Mouse (Mus musculus) liver, embryonic 13.5 days (tissue): ENCODE data around the gene Lhb. TPM values are rescaled to one million over a fixed set of nuclear protein-coding genes. Genes with fewer than 3 reads are reported as not detected.
"Not testable (repeated sequence)": the region's sequence is repeated elsewhere in the genome, so short reads cannot be mapped to it uniquely, and the experiment has no call there.

Source experiments
- ATAC-seq: fragments of 200-750 bp; cut with Nextera tagmentation; 2 replicates; pipeline ENCODE4 v1.8.0; 2017; ENCODE audit warnings: low read depth, mild to moderate bottlenecking, moderate number of reproducible peaks, moderate library complexity
- DNase-seq: peaks from one replicate; pipeline ENCODE4 v3.0.0; 2022
- H3K27ac ChIP-seq: fragments of 300-500 bp; sonication (generic); 2 replicates; pipeline ENCODE4 v1.5.1; 2015; ENCODE audit warnings: moderate library complexity, mild to moderate bottlenecking, inconsistent platforms
- H3K27me3 ChIP-seq: fragments of 300-500 bp; sonication (generic); 2 replicates; pipeline ENCODE4 v1.6.1; 2015; ENCODE audit warnings: mild to moderate bottlenecking, inconsistent platforms
- H3K36me3 ChIP-seq: fragments of 300-500 bp; sonication (generic); 2 replicates; pipeline ENCODE4 v1.6.1; 2015; ENCODE audit warnings: mild to moderate bottlenecking, inconsistent platforms
- H3K4me1 ChIP-seq: fragments of 300-500 bp; sonication (generic); replicated peaks from 2 replicates; pipeline ENCODE4 v1.6.1; 2015; ENCODE audit warnings: inconsistent platforms
- H3K4me2 ChIP-seq: fragments of 300-500 bp; sonication (generic); 2 replicates; pipeline ENCODE4 v1.6.1; 2015; ENCODE audit warnings: inconsistent platforms, mild to moderate bottlenecking, moderate library complexity
- H3K4me3 ChIP-seq: fragments of 300-500 bp; sonication (generic); replicated peaks from 2 replicates; pipeline ENCODE4 v1.5.1; 2015; ENCODE audit warnings: mild to moderate bottlenecking, inconsistent platforms
- H3K9ac ChIP-seq: fragments of 300-500 bp; sonication (generic); 2 replicates; pipeline ENCODE4 v1.6.1; 2015; ENCODE audit warnings: mild to moderate bottlenecking, inconsistent platforms
- H3K9me3 ChIP-seq: fragments of 300-500 bp; sonication (generic); replicated peaks from 2 replicates; pipeline ENCODE4 v1.6.1; 2016; ENCODE audit warnings: inconsistent platforms
- whole genome bisulfite sequencing: fragments of 180-500 bp; shearing (Covaris S2); methylation state at CpG from one replicate; pipeline ENCODE4 v1.1.7; 2015; ENCODE audit not compliant: insufficient replicate concordance; 5-methylcytosine and 5-hydroxymethylcytosine counted together
- polyA plus RNA-seq: library from polyadenylated mRNA; unstranded; fragments of >200 nt; fragmentation: Nextera tagmentation; extraction: Ambion mirVana; gene quantifications from 2 replicates; pipeline ENCODE4 v1.2.1, GENCODE M21; 2015

Gene Lhb
- polyA plus RNA-seq, 1 experiment from 2014 or later, result not detected

- ATAC-seq, result peak; percentile 19
- peak; percentile 63 for DNase-seq
- peaks cover 53% of the 10 kb centered on the region for H3K4me1 ChIP-seq
- peak overlapping the region; percentile 78 for H3K4me3 ChIP-seq
- no peaks in the 10 kb centered on the region for H3K27me3 ChIP-seq
- no peaks in the 10 kb centered on the region for H3K9me3 ChIP-seq
- H3K4me2 ChIP-seq, result peak overlapping the region; percentile 81
- H3K27ac ChIP-seq, result peak overlapping the region; percentile 98
- WGBS, result 44% methylated on average over 10 of the region's 10 CpGs
- peak overlapping the region; percentile 95 for H3K9ac ChIP-seq
- H3K36me3 ChIP-seq, result peaks cover 47% of the 10 kb centered on the region
Observed at GRCm38 (mm10) chr7:45457204-45458060, 36.8 kb downstream of the Lhb start.

- Histone ChIP-seq H3K27ac (peak overlapping the region; percentile 98), H3K27me3 (no peaks in the 10 kb centered on the region), H3K4me3 (peak overlapping the region; percentile 78), H3K9me3 (no peaks in the 10 kb centered on the region), H3K9ac (peak overlapping the region; percentile 95), H3K4me1 (peaks cover 67% of the 10 kb centered on the region), H3K4me2 (peak overlapping the region; percentile 81), H3K36me3 (peaks cover 58% of the 10 kb centered on the region)
- WGBS, result under 1% methylated on average over 42 of the region's 43 CpGs
- DNase-seq (peak; percentile 61), ATAC-seq (peak; percentile 34)
Observed at GRCm38 (mm10) chr7:45458748-45459563, 38.3 kb downstream of the Lhb start.

- DNase-seq (peak; percentile 96), ATAC-seq (peak; percentile 86)
- Histone ChIP-seq H3K4me1 (peaks cover 73% of the 10 kb centered on the region), H3K4me3 (peak within 1 kb of the TSS; percentile 78), H3K36me3 (peaks cover 64% of the 10 kb centered on the region), H3K9ac (peak within 1 kb of the TSS; percentile 95), H3K4me2 (peak within 1 kb of the TSS; percentile 81), H3K27ac (peak within 1 kb of the TSS; percentile 98)
- H3K9me3 ChIP-seq, H3K27me3 ChIP-seq: not testable (repeated sequence)
- WGBS, result under 1% methylated on average over 33 of the region's 37 CpGs
Observed at GRCm38 (mm10) chr7:45459564-45460140, 39.0 kb downstream of the Lhb start, which contains the start of gene Ftl1. TSS of gene Ftl1 (minus strand) at chr7:45459884.

- peaks cover 64% of the 10 kb centered on the region for H3K36me3 ChIP-seq
- H3K4me3 ChIP-seq, result peak overlapping the region; percentile 78
- WGBS, result 34% methylated on average over 7 of the region's 7 CpGs
- H3K27ac ChIP-seq, result peak overlapping the region; percentile 98
- peak overlapping the region; percentile 81 for H3K9ac ChIP-seq
- no peaks in the 10 kb centered on the region for H3K27me3 ChIP-seq
- DNase-seq (no peak), ATAC-seq (no peak)
- H3K9me3 ChIP-seq, result no peaks in the 10 kb centered on the region
- peaks cover 81% of the 10 kb centered on the region for H3K4me1 ChIP-seq
- H3K4me2 ChIP-seq, result peak overlapping the region; percentile 81
Observed at GRCm38 (mm10) chr7:45460377-45460776, 39.8 kb downstream of the Lhb start.

- peak overlapping the region; percentile 81 for H3K9ac ChIP-seq
- peak overlapping the region; percentile 78 for H3K4me3 ChIP-seq
- no peaks in the 10 kb centered on the region for H3K9me3 ChIP-seq
- H3K4me2 ChIP-seq, result peak overlapping the region; percentile 81
- H3K27ac ChIP-seq, result peak overlapping the region; percentile 98
- DNase-seq, result peak; percentile 86
- ATAC-seq, result peak; percentile 75
- WGBS, result 1% methylated on average over 13 of the region's 13 CpGs
- peaks cover 86% of the 10 kb centered on the region for H3K4me1 ChIP-seq
- H3K27me3 ChIP-seq, result no peaks in the 10 kb centered on the region
- peaks cover 63% of the 10 kb centered on the region for H3K36me3 ChIP-seq
Observed at GRCm38 (mm10) chr7:45460860-45461314, 40.3 kb downstream of the Lhb start.

- Histone ChIP-seq H3K4me1 (peaks cover 86% of the 10 kb centered on the region), H3K4me3 (peak overlapping the region; percentile 78)
- 71% methylated on average over 5 of the region's 5 CpGs for WGBS
Observed at GRCm38 (mm10) chr7:45461326-45461725, 40.7 kb downstream of the Lhb start.

GRCm38 (mm10) chr7:45461781-45462180 is 41.2 kb downstream of the Lhb start:
- no peaks in the 10 kb centered on the region for H3K9me3 ChIP-seq
- peak overlapping the region; percentile 98 for H3K27ac ChIP-seq
- no peak for DNase-seq
- peaks cover 62% of the 10 kb centered on the region for H3K36me3 ChIP-seq
- no peaks in the 10 kb centered on the region for H3K27me3 ChIP-seq
- peak overlapping the region; percentile 45 for H3K4me3 ChIP-seq
- peaks cover 82% of the 10 kb centered on the region for H3K4me1 ChIP-seq
- 83% methylated on average over 4 of the region's 4 CpGs for WGBS
- H3K9ac ChIP-seq, result peak overlapping the region; percentile 63
- no peak for ATAC-seq
- H3K4me2 ChIP-seq, result peak overlapping the region; percentile 81

More at GRCm38 (mm10) chr7:45461326-45461725, 40.7 kb downstream of the Lhb start:
- H3K9me3 ChIP-seq, result no peaks in the 10 kb centered on the region
- DNase-seq, result no peak
- peak overlapping the region; percentile 81 for H3K9ac ChIP-seq
- peak overlapping the region; percentile 98 for H3K27ac ChIP-seq
- H3K27me3 ChIP-seq, result no peaks in the 10 kb centered on the region
- peaks cover 63% of the 10 kb centered on the region for H3K36me3 ChIP-seq
- H3K4me2 ChIP-seq, result peak overlapping the region; percentile 81
- ATAC-seq, result peak; percentile 10

GRCm38 (mm10) chr7:45462325-45462724 is 41.7 kb downstream of the Lhb start:
- H3K9ac ChIP-seq, result no peak overlapping the region
- H3K27me3 ChIP-seq, result no peaks in the 10 kb centered on the region
- peak overlapping the region; percentile 98 for H3K27ac ChIP-seq
- DNase-seq, result no peak
- 88% methylated on average over 4 of the region's 4 CpGs for WGBS
- peaks cover 82% of the 10 kb centered on the region for H3K4me1 ChIP-seq
- no peak overlapping the region for H3K4me2 ChIP-seq
- no peak for ATAC-seq
- peaks cover 56% of the 10 kb centered on the region for H3K36me3 ChIP-seq
- H3K4me3 ChIP-seq, result no peak overlapping the region
- no peaks in the 10 kb centered on the region for H3K9me3 ChIP-seq

GRCm38 (mm10) chr7:45462868-45463267 is 42.2 kb downstream of the Lhb start:
- not testable (repeated sequence) for H3K9me3 ChIP-seq, H3K27me3 ChIP-seq, H3K9ac ChIP-seq, DNase-seq, H3K4me3 ChIP-seq, H3K4me2 ChIP-seq, ATAC-seq
- peaks cover 80% of the 10 kb centered on the region for H3K4me1 ChIP-seq
- H3K27ac ChIP-seq, result peak overlapping the region; percentile 98; the same call in 1 of the 2 replicates
- peaks cover 51% of the 10 kb centered on the region for H3K36me3 ChIP-seq
- WGBS, result 71% methylated on average over 4 of the region's 4 CpGs

- H3K4me2 ChIP-seq, result no peak overlapping the region
- no peaks in the 10 kb centered on the region for H3K9me3 ChIP-seq
- H3K4me3 ChIP-seq, result no peak overlapping the region
- peaks cover 72% of the 10 kb centered on the region for H3K4me1 ChIP-seq
- WGBS, result 93% methylated on average over 7 of the region's 7 CpGs
- DNase-seq, result no peak
- H3K27ac ChIP-seq, result peak overlapping the region; percentile 53
- H3K27me3 ChIP-seq, result no peaks in the 10 kb centered on the region
- no peak for ATAC-seq
- peaks cover 40% of the 10 kb centered on the region for H3K36me3 ChIP-seq
- 0 out of 2 replicates have a peak overlapping the region, but pooled peaks have one; percentile 17 for H3K9ac ChIP-seq
Observed at GRCm38 (mm10) chr7:45463987-45464778, 43.6 kb downstream of the Lhb start.
